Mouse (Mus musculus): Measurements from ENCODE around the gene Ptpre.

GRCm38 (mm10) chr7:135605002-135605803 is 67.9 kb downstream of the Ptpre start:
- TF ChIP-seq CTCF (IDR thresholded peaks at IDR 0.05; ENCODE audit: insufficient read depth, low read depth, low read length) (no peak), POLR2A (IDR thresholded peaks at IDR 0.05; ENCODE audit: insufficient read depth, low read depth, low read length) (no peak)

Data from olfactory bulb, adult 2 months (tissue).